Mouse (Mus musculus): ENCODE measurements around the gene Gm11639. TPM values are rescaled to one million over a fixed set of nuclear protein-coding genes. Genes with fewer than 3 reads are reported as not detected.

The Gm11639 gene
- total RNA-seq, 2 experiments from 2014 or later, result 0.79 to 0.96 TPM

DNA sequence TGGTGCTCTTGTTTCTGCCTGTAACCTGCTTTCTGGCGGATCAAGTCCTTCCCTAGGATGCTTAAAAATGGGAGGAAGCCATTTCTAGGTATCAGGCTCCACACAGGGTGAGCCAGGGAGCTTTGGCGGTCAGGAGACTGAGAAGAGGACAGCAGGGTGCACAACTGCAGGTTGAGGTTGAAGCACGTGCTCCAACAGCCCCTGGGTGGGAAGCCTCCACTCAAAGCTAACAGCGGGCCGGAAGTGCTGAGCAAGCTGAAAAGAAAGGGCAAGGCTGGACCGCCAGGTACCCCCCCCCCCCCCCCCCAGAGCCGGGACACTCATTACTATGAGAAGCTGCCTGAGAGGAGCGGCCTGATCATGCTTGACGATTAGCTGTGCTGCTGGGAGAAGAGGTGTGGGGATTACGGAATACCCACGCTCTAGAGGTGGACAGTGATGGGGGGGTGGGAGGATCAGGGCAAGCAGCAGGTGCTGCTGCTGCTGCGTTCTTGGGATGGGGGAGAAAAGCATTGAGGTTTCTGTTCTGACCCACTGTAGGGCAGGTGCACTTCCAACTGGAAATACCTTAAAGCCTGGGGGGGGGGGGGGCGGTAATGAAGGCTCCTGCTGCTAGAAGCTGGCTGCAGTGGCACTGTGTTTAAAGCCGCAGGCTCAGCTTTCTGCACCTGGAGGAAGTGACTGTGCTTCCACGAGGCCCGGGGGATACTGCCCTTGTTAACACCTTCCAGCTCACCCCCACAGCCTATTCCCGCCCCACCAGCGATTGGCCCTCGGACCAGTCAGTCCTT, 465.9 kb downstream of the Gm11639 start:
- intact Hi-C loops (cut with DNase I), result no loop called here
- DNase-seq, result no peak

DNA sequence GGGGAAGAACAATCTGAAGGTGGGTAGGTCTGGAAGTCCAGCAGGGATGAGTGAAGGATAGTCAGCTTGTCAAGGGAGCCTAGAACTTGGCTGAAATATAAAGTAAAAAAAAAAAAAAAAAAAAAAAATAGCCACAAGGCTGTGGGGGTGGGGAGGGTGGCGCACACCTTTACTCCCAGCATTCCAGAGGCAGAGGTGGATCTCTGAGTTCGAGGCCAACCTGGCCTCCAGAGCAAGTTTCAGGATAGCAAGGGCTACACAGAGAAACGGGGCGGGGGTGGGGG, 466.5 kb downstream of the Gm11639 start:
- no peak for DNase-seq
- intact Hi-C loops (cut with DNase I), result no loop called here

DNA sequence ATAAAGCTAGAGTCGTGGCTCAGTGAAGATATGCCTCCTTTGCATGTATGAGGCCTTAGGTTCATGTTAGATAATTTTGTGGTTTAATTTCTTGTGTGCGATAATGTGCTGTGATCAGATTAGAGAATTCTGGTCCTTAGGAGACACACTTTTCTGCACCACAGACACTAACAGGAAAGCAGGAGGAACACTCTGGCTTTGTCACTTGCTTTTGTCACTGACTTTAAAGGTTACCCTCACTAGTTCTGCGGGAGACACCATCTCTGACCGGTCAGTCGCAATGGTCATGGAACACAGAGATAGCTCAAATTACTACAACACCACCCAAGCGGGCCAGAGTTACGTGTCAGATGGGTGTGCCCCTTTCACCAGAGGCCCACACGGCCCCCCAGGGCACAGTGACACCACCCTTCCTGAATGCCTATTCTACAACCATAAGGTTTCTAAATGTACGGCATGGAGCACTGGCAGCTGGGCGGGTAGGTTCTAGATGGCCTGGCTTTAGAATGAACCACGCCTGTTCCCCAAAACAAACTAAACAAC, 466.9 kb downstream of the Gm11639 start:
- no peak for DNase-seq
- intact Hi-C loops (cut with DNase I), result no loop called here

DNA sequence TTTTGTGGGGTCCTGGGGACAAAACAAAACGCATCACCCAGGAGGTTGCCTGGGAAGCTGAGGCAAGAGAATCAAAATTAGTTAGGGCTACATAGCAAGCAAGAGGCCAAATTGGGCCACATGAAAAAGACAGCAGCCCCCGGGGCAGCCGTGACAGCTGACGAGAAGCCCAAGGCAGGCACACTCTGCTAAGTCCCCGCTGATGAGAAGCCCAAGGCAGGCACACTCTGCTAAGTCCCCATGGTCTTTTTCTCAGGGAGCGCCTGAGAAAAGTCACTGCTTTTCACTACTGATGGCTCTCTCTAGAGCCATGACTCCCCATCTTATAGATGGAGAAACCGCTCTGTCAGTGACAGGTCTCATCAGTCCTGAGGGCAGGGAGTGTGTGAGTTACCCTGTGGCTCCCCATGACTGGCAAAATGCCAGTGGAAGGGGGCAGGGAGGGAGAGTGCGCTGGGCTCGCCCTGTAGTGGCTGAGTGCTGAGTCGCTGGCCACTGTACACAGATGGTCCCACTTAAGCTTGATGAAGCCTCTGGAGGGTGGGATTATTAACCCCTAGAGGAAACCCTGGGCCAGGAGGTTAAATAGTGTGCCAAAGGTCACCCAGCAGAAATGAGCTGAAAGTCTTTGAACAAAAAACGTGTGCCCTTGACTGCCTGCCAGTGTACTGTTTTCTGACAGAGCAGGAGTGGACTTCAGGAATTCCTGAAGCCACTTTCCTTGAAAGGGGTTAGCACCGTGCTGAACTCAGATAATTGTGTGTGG, 467.7 kb downstream of the Gm11639 start:
- DNase-seq, result peak; percentile 56
- intact Hi-C loops (cut with DNase I), result no loop called here

DNA sequence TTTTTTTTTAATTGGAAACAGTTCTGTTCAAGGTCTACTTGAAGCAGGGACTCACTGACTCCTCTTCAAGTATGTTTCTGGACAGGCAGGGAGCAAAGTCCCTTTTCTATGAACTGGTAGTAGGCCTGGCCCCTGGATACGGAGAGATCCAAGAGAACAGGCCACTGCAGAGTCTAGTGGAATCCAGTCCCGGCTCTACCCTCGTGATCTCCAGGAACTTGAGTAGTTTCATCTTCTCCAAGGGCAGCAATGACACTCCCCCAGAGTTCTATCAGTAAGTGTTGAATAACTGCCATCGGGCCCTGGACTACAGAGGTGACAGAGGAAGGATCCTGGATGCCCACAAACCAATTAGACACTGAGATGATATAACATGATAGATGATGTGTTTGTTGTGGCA, 470.4 kb downstream of the Gm11639 start:
- no peak for DNase-seq
- intact Hi-C loops (cut with DNase I), result no loop called here

DNA sequence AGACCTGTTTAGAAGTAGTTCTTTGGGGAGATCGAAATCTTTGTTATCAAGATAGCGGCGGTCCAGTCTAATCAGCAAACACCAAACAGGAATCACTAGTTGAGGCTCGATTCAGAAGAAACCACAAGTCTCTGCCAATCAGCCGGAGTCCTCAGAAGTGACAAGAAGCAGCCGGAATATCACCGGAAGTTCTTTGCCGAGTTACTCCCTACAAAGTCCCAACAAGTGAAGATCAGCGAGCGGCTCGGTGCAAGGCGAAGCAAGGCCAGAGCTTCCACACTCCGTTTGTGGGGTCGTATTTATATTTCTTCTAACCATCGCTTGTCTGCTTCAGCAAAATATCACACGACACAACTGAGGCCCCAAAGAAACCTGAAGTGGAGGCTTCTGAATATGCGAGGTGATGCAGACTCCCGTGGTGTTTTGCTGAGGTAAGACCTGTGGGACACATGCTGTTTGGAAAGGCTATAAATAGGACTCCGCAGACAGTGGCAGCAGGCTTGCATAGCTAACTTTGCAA, 471.3 kb downstream of the Gm11639 start:
- intact Hi-C loops (cut with DNase I), result no loop called here
- DNase-seq, result no peak

DNA sequence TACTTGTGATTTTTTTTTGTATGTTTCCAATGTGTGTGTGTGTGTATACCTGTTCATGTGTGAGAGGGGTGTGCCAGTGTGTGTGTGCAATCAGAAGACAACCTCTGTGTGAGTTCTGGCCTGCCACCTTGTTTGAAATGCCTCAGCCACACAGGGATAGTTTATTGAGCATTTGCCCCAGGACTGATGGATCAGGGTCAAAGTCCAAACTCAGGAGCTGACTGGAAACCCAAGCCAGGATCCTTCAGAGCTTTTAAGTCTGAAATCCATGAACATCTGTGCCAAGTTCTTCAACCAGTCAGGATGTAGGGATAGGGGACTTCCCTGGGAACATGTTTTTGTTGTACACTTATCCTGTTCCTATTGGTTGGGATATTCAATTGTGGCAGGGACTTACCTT, 472.5 kb downstream of the Gm11639 start:
- intact Hi-C loops (cut with DNase I), result no loop called here
- no peak for DNase-seq

DNA sequence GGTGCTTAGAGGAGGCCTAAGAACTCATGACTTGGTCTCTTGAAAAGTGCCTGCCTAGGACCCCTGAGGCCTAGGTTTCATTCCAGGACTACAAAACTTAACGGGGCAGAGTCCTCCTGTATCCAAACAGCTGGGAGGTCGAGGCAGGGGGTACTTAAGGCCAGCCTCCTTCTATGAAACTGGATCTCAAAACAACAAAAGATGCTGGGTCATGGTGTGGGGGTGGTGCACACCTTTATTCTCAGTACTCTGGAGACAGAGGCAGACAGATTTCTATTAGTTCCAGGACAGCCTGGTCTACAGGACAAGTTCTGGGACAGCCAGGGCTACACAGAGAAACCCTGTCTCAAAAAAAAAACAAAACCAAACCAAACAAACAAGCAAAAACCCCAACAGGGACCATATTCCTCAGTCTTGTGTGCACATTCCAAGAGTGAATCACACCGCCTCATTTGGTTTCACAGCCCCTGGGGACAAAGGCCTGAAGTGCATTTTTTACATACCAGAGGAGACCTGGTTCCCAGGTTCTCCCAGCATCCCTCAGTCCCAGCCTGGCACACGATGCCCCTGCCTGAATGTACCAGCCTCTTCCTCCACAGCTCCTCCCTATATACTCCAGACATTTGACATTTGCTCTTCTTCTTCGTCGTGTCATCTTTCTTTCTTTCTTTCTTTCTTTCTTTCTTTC, 474.3 kb downstream of the Gm11639 start:
- no peak for DNase-seq
- intact Hi-C loops (cut with DNase I), result no loop called here

DNA sequence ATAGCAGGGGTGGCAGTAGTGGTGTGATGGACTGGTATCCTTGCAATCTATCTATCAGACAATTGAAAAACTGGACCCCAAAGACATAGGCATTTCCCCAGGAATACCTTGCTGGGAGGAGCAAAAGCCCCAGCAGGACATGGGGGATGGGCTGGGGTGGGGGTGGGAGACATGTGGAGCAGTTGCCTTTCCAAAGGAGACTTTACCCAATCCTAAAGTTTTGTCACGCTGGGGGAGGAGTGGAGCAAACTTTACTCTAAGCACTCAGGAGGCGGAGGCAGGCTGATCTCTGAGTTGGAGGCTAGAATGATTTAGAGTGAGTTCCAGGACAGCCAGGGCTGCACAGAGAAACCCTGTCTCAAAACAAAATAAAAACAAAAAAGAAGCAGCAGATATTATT, 475.9 kb downstream of the Gm11639 start:
- no peak for DNase-seq
- intact Hi-C loops (cut with DNase I), result no loop called here

DNA sequence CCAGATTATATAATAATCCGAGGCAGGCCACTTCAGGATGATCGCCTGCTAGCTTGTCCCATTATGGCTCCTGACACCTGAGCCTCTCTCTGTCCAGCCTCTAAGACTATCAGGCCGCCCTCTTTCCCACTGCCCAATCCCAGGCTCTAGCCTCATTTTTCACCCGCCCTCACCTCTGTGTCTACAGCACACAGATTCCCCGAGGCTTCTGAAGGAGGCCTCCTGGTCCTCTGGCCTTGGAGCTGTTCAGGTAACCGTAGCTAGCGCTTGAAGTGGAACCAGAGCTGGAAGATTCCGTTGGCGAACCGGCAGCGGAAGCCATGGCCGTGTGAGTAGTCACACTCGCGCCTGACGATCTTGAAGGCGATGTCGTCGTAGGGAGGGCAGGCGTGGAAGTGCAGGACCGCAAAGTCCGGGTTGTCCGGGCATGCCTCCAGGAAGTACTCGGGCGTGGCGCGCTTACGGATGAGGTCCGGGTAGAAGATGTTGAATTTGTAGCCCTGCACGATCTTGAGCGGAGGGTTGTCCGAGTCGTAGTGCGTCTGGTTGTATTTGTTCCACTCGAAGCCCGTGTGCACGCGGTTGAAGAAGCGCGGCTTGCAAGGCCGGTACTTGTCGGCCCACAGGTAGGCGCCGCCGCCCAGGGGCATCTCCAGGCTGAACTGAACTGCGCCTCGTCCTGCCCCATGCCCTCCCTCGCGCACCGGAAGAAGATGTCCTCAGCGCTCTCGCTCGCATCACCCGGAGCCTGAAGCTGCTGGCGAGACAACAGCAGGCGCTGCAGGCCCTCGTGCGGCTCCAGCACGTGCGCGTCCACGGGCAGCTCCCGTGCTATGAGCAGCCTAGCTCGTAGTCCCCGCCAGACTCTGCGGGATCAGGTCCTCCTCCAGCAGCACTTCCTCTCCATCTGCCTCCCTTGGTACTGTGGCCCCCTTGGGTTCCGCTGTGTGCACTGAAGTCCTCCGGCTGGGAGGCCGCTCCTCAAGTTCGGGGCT, 479.3 kb downstream of the Gm11639 start:
- intact Hi-C loops (cut with DNase I), result no loop called here
- DNase-seq, result no peak

DNA sequence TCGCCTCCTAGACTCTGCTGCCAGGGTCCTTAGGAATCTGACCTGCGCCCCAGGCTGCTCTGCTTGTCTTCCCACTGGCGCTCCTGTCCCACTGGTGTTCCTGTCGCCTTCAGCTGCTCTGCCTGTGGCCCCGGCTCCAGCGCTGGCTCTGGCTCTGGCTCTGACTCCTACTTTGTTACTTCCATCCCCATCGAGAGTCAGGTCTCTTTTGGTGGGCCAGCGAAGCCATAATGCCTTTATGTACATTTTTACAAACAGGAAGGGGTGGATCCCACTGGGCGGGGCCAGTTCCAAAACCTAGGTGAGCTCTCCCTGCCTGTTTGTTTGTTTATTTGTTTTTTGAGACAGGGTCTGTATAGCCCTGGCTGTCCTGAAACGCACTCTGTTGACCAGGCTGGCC, 481.3 kb downstream of the Gm11639 start:
- DNase-seq, result no peak
- intact Hi-C loops (cut with DNase I), result no loop called here

Other genes starting within 250 kb of the Gm11639 start
- 10 to 100 TPM; 74.9 to 79.6 TPM for gene Kansl1, start 216.8 kb upstream of the Gm11639 start, total RNA-seq (2021)
- gene Cdc27, start 135.1 kb upstream of the Gm11639 start, total RNA-seq (2021), result 10 to 100 TPM; 67.8 to 70.3 TPM
- 1 to 10 TPM; 3.1 to 3.6 TPM for gene Myl4, start 135.0 kb upstream of the Gm11639 start, total RNA-seq (2021)
- 1 to 10 TPM; 4.1 TPM for gene Itgb3, start 77.7 kb upstream of the Gm11639 start, total RNA-seq (2021)

Measured in left cerebral cortex, postnatal 4 days (tissue).